Mouse (Mus musculus) left cerebral cortex, postnatal 25 days (tissue): ENCODE results near the gene Gm20721. TPM values are rescaled to one million over a fixed set of nuclear protein-coding genes. Genes with fewer than 3 reads are reported as not detected.

ENCODE experiments used
- DNase-seq, 2 experiments: peaks; one replicate each; pipeline ENCODE4 v3.0.0; 2022; ENCODE audit warnings: low spot score in 2 of 2, mixed read lengths in 1 of 2
- intact Hi-C: fragments of 180-260 bp; cut with DNase I; formaldehyde crosslinking; loops from one replicate; pipeline ENCODE4 v1.15.1; 2025
- total RNA-seq, 2 experiments: library from RNA; stranded (reverse); gene quantifications; 2 replicates each; pipeline ENCODE4 v1.2.3; 2021

Gm20721 gene
- total RNA-seq, 2 experiments from 2014 or later: 2.2 to 3.0 TPM

- intact Hi-C loops: no loop called here
- DNase-seq: no peak
Observed at GRCm38 (mm10) chr2:174300666-174301065, 45.8 kb downstream of the Gm20721 start.

DNA sequence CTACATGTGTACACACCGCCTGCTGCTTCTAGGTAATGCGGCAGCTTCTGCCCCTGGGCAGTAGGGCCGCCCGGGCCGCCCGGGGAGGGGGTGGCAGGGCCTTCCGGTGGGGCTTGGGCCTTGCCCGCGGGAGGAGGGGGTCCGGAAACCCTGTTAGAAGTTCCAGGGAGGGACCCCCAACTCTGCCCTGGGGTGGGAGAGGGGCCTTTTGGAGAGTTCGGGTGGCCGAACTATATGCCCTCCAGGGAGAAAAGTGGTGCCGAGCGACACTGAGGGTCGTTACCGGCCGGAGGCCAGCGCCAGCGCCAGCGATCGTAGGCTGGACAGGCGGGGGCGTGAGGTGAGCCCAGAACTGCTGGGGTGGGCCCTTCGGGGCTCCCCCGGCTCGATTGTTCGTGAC is 46.3 kb downstream of the Gm20721 start:
- intact Hi-C loops: no loop called here
- DNase-seq: no peak

- DNase-seq: no peak
- intact Hi-C loops: loop anchor here (5.0 kb wide), 1 partner anchor 222 kb away; the partner anchor contains the start of gene Stx16
Observed at GRCm38 (mm10) chr2:174299771-174300160, 46.7 kb downstream of the Gm20721 start.

- DNase-seq: no peak
- intact Hi-C loops: loop anchor here (5.0 kb wide), 1 partner anchor 222 kb away; the partner anchor contains the start of gene Stx16
Observed at GRCm38 (mm10) chr2:174299091-174299770, 47.3 kb downstream of the Gm20721 start.

- intact Hi-C loops: loop anchor here (5.0 kb wide), 1 partner anchor 221 kb away; the partner anchor contains the start of gene Stx16
- DNase-seq: no peak
Observed at GRCm38 (mm10) chr2:174298471-174298870, 48.0 kb downstream of the Gm20721 start.

DNA sequence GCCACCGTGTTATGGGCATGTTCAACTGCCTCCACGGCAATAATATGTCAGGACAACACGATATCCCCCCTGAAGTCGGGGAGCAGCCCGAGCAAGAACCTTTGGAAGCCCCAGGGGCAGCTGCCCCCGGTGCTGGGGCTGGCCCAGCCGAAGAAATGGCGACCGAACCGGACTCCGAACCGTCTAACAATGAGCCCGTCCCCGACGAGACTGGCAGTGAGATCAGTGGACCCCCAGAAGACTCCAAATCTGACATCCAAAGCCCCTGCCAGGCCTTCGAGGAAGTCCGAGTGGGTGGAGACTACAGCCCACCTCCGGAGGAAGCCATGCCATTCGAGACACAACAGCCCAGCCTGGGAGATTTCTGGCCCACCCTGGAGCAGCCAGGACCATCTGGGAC is 48.7 kb downstream of the Gm20721 start:
- no peak for DNase-seq
- intact Hi-C loops: loop anchor here (2.0 to 5.0 kb wide), 2 partner anchors 221 to 711 kb away; partner anchors contain the start of gene Stx16

DNA sequence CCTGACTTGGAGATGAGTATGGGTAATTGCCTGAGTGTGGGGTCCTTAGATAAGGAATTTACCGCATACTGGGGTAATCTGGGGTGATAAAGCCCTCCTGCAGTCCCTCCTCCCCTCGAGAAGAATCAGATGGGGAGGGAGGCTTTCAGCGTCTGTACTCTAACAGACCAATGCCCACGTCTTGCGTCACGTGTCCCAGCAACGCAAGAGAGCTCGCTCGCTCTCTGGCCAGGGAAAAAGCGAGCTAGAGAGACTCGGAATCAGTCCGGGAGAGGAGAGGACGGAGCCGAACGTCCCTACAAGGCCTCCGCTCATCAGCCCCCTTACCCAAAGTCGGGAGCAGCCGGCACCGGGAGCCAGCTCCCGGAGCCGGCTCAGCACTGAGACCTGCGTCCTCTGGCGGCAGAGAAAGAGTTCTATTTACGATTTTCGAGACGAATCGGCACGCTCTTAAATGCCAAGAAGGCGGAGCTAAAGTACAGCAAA is 49.4 kb downstream of the Gm20721 start:
- DNase-seq: no peak
- intact Hi-C loops: loop anchor here (2.0 to 5.0 kb wide), 2 partner anchors 220 to 710 kb away; partner anchors contain the start of gene Stx16

DNA sequence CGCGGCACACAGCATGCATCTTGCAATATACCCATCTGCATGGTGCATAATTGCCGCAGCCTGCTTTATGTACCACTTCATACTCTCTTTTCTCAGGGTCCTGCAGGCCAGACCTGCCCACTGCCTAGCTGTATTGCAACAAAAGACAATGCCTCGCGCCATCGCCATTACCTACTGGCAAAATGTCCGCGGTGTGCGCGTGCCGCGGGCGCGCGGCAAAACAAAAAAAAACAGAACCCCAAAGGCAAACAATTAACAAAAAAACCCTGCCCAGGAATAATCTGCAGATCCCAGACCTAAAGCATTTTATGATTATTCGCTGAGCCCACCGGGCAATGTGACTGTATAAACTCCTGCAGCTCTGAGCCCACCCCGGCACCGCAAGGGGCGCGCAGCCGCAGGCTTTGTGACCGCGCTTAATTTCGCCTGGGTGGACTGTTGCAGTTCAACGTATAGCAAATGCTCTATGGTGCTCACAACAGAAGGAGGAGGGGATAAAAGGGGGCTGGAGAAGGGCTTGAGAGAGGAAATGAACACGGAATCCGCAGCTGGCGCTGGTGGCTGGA is 50.5 kb downstream of the Gm20721 start:
- intact Hi-C loops: loop anchor here (2.0 to 5.0 kb wide), 2 partner anchors 219 to 709 kb away; partner anchors contain the start of gene Stx16
- no peak for DNase-seq

- peak; percentile 54 to 57 for DNase-seq
- intact Hi-C loops: loop anchor here (5.0 kb wide), 1 partner anchor 218 kb away; the partner anchor contains the start of gene Stx16
Observed at GRCm38 (mm10) chr2:174295175-174295899, 51.2 kb downstream of the Gm20721 start.

GRCm38 (mm10) chr2:174294457-174294856 is 52.1 kb downstream of the Gm20721 start:
- no peak for DNase-seq
- intact Hi-C loops: no loop called here

DNA sequence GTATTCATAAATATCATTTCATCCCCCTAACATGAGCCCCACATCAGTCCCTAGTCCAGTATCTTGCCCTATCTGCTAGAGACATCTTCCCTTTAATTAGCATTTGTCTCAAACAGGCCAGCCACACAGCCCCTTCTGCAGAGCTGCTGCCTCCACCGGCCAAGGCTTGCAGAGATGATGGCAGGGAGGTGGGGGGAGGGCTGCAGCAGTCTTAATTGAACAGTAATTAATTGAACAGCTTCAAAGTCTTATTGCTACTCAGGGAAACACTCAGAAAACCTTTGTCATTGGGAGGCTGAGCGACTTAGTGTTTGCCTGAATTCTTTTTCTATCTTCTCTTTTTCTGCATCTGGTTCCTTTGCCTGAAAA is 54.9 kb downstream of the Gm20721 start:
- no peak for DNase-seq
- intact Hi-C loops: no loop called here

- DNase-seq: no peak
- intact Hi-C loops: no loop called here
Observed at GRCm38 (mm10) chr2:174291029-174291661, 55.4 kb downstream of the Gm20721 start.

DNA sequence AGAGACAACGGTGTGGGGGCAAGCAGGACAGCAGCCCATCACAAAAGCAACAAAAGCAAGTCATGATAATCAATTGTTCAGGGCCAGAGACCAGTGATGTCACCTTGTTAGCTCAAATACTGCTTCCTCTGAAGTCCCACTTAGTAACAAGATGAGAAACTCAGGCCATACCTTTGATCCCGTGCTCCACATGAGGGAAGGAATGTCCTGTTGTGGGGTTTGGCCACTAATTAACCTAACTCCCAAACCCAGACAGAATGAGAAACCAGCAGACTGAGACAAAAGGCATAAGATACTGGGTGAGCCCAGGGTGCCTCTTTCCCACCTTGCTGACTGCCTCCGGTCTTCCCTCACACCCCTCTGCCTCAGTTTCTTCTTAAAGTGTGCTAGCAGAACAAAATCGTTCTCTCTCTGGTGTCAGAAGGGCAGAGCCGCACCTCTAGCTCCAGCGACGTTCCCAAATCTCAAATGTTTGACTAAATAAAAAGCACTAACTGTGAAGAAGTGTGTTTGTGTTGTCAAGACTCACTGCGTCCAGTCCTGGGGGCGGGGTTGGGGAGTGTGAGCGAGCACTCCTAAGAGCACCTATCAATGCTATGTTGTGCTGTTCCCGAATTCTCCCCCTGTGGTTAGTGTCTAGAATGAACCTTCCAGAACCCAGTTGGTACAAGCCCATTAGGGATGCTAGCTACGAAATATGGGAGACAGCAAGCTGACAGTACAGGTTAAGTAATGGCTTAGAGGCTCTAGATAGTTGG is 57.7 kb downstream of the Gm20721 start:
- DNase-seq: no peak
- intact Hi-C loops: loop anchor here (10.0 kb wide), 1 partner anchor 1104 kb away; no protein-coding TSS in a partner anchor

DNA sequence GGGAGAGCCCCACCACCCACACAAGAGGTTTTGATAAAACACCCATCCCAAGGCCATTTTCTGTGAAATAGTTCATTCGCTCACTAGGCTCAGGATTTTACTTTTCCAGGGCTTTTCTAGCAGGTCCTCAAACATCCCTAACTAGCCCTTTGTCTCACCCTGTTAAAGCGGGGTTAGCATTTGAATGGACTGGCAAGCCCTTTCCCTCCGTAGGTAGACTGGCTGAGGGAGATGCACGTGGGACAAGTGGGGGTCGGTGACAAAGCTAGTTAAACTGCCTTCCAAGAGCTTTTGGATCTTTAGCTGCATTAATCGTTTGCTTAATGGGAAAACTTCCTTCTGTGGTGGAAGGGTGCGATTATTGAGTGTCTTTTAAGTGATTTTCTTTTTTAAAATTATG is 58.6 kb downstream of the Gm20721 start:
- no peak for DNase-seq
- intact Hi-C loops: loop anchor here (10.0 kb wide), 1 partner anchor 1103 kb away; no protein-coding TSS in a partner anchor

DNA sequence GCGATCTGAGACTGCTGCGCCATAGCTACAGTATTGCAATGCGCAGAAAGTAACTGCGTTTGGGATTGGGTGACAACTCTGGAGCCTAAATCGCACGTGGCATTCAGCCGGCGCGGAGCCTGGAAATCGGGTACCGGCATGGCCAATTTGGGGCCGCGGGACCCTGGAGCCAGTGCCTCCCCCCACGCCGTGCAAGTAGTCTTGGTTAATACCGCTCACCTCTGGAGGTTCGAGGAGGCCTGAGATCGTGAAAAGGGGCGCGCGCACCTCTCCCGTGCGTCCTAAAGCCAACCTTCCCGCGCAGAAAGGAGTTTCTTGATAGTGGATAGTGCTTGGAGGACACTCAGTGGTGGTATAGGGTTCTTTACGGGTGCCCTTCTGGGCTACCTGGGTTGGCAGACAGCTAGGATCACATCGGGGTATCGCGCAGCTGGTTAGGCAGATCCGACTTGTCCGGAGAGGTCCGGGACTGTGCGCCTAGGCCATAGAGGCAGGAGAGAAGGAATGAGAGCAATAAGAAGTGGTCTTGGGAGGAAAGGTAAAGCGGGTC is 60.5 kb downstream of the Gm20721 start:
- intact Hi-C loops: loop anchor here (2.0 to 10.0 kb wide), 2 partner anchors 699 to 1101 kb away; no protein-coding TSS in a partner anchor
- no peak for DNase-seq

DNA sequence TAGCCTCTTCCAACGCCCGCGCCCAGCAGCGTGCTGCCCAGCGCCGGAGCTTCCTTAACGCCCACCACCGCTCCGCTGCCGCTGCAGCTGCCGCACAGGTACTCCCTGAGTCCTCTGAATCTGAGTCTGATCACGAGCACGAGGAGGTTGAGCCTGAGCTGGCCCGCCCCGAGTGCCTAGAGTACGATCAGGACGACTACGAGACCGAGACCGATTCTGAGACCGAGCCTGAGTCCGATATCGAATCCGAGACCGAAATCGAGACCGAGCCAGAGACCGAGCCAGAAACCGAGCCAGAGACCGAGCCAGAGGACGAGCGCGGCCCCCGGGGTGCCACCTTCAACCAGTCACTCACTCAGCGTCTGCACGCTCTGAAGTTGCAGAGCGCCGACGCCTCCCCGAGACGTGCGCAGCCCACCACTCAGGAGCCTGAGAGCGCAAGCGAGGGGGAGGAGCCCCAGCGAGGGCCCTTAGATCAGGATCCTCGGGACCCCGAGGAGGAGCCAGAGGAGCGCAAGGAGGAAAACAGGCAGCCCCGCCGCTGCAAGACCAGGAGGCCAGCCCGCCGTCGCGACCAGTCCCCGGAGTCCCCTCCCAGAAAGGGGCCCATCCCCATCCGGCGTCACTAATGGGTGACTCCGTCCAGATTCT is 61.6 kb downstream of the Gm20721 start:
- no peak for DNase-seq
- intact Hi-C loops: loop anchor here (2.0 to 10.0 kb wide), 2 partner anchors 698 to 1100 kb away; no protein-coding TSS in a partner anchor

GRCm38 (mm10) chr2:174284011-174284410 is 62.5 kb downstream of the Gm20721 start, which contains the start of gene Gnas:
Gene Gnas, plus strand, starts transcription at chr2:174284320.
- intact Hi-C loops: loop anchor here (2.0 to 10.0 kb wide), 2 partner anchors 697 to 1099 kb away; no protein-coding TSS in a partner anchor
- peak in 1 of 2 experiments; percentile 32 for DNase-seq

- no peak for DNase-seq
- intact Hi-C loops: loop anchor here (10.0 kb wide), 1 partner anchor 1099 kb away; no protein-coding TSS in a partner anchor
Observed at GRCm38 (mm10) chr2:174283341-174283740, 63.2 kb downstream of the Gm20721 start.
